Mouse (Mus musculus) forebrain, embryonic 15.5 days (tissue): ENCODE data around the gene Nup107. TPM values are rescaled to one million over a fixed set of nuclear protein-coding genes. Genes with fewer than 3 reads are reported as not detected.
"Not testable (repeated sequence)": the region's sequence is repeated elsewhere in the genome, so short reads cannot be mapped to it uniquely, and the experiment has no call there.

Experiments
- ATAC-seq: fragments of 200-750 bp; cut with Nextera tagmentation; replicated peaks from 2 replicates; pipeline ENCODE4 v1.8.0; 2017; ENCODE audit warnings: mild to moderate bottlenecking, moderate TSS enrichment, moderate library complexity
- H3K27ac ChIP-seq: fragments of 300-500 bp; sonication (generic); replicated peaks from 2 replicates; pipeline ENCODE4 v1.5.1; 2015; ENCODE audit warnings: mild to moderate bottlenecking, inconsistent platforms
- H3K27me3 ChIP-seq: fragments of 300-500 bp; sonication (generic); 2 replicates; pipeline ENCODE4 v1.6.1; 2015; ENCODE audit warnings: inconsistent platforms
- H3K36me3 ChIP-seq: fragments of 300-500 bp; sonication (generic); 2 replicates; pipeline ENCODE4 v1.6.1; 2015; ENCODE audit warnings: mild to moderate bottlenecking, inconsistent platforms
- H3K4me1 ChIP-seq: fragments of 300-500 bp; sonication (generic); 2 replicates; pipeline ENCODE4 v1.6.1; 2015; ENCODE audit warnings: inconsistent platforms
- H3K4me2 ChIP-seq: fragments of 300-500 bp; sonication (generic); replicated peaks from 2 replicates; pipeline ENCODE4 v1.6.1; 2015; ENCODE audit warnings: mild to moderate bottlenecking, inconsistent platforms
- H3K4me3 ChIP-seq: fragments of 300-500 bp; sonication (generic); 2 replicates; pipeline ENCODE4 v1.5.1; 2015; ENCODE audit warnings: mild to moderate bottlenecking, inconsistent platforms
- H3K9ac ChIP-seq: fragments of 300-500 bp; sonication (generic); replicated peaks from 2 replicates; pipeline ENCODE4 v1.6.1; 2015; ENCODE audit warnings: mild to moderate bottlenecking, inconsistent platforms
- H3K9me3 ChIP-seq: fragments of 300-500 bp; sonication (generic); 2 replicates; pipeline ENCODE4 v1.6.1; 2016; ENCODE audit warnings: inconsistent platforms
- WGBS: fragments of 180-500 bp; shearing (Covaris S2); methylation state at CpG from one replicate; pipeline ENCODE4 v1.1.7; 2015; ENCODE audit warnings: mixed read lengths; 5-methylcytosine and 5-hydroxymethylcytosine counted together
- polyA plus RNA-seq: library from polyadenylated mRNA; unstranded; fragments of >200 nt; fragmentation: Nextera tagmentation; extraction: Ambion mirVana; gene quantifications from 2 replicates; pipeline ENCODE4 v1.2.1, GENCODE M21; 2015

Gene Nup107
- polyA plus RNA-seq, 1 experiment from 2014 or later = 59.5 TPM

DNA sequence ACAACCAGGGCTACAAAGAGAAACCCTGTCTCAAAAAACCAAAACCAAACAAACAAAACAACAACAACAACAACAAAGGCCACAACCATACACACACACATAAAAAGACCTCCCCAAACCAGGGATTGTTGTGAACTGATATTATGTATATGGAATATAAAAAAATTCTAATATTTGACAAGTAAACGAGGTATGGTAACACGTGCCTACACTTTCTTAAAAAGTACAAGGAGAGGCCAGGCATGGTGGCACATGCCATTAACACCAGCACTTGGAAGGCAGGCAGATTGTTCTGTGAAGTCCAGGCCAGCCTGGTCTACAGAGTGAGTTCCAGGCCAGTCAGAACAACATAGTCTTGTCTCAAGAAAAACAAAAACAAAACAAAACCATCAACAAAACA is 49.3 kb downstream of the Nup107 start:
- no peak overlapping the region for H3K27ac ChIP-seq
- H3K4me3 ChIP-seq = no peak overlapping the region
- peaks cover 21% of the 10 kb centered on the region for H3K4me1 ChIP-seq
- no peak overlapping the region for H3K4me2 ChIP-seq
- H3K36me3 ChIP-seq = peaks cover 23% of the 10 kb centered on the region
- no peak for ATAC-seq
- 92% methylated on average over 2 of the region's 2 CpGs for WGBS
- H3K9me3 ChIP-seq = no peaks in the 10 kb centered on the region
- H3K9ac ChIP-seq = no peak overlapping the region
- H3K27me3 ChIP-seq = no peaks in the 10 kb centered on the region

DNA sequence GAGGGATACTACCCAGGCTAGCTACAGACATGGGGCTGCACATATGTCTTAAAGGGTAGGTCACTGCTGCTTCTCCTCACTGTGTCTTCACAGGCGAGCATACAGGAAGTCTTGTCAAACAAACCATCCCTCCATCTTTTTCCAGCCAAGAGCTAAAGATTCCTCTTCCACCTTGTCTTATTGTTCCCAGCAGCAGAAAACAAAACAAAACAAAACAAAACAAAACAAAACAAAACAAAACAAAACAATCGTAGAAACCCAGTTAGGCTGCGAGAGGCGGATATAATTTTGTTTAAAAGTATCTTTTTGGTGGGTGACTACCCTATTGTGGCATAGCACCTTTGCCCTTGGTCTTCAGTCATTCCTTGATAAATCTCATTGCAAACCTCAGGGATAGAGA is 49.9 kb downstream of the Nup107 start:
- 95% methylated on average over 4 of the region's 4 CpGs for WGBS
- ATAC-seq = no peak
- no peaks in the 10 kb centered on the region for H3K9me3 ChIP-seq

DNA sequence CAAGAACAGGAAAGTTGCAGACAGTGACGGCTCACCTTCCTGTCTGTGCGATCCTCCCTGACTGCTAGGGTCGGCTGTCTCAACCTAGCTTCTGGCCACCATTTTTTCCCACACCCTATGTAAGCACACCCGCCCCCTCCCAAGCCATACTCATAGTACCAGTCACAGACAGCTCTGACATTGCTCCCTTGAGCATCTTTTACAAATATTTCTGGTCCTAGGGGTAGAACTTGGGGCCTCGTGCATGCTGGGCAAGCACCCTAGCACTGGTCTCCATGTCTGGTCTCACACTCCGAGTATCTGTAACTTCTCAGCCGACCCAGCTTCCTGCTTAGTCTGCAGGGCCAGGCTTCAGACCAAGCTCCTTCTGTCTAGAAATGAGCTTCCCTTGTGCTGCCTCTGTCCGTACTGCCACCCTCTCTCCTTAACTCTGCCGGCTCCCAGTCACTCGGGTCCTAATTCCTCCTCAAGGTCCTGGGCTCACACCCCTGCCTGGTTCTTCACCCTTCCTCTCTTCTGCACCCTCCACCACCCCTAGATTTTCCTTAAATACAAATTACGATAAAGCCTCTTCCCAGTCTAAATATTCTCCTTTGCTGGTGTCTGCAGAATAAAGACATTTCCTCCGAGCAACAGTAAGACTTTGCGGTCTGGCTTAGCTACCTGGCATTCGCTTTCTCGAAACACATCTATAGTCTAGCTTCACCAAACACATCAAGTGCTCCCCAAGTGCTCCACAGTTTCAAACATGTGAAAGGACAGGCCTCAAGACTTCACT is 50.6 kb downstream of the Nup107 start:
- ATAC-seq = no peak
- Histone ChIP-seq H3K27ac (no peak overlapping the region), H3K4me1 (peaks cover 21% of the 10 kb centered on the region)

More for the DNA sequence above, 49.9 kb downstream of the Nup107 start:
- no peaks in the 10 kb centered on the region for H3K27me3 ChIP-seq
- H3K27ac ChIP-seq = no peak overlapping the region
- peaks cover 21% of the 10 kb centered on the region for H3K4me1 ChIP-seq
- H3K36me3 ChIP-seq = peaks cover 25% of the 10 kb centered on the region
- H3K4me2 ChIP-seq = no peak overlapping the region
- no peak overlapping the region for H3K4me3 ChIP-seq
- no peak overlapping the region for H3K9ac ChIP-seq

DNA sequence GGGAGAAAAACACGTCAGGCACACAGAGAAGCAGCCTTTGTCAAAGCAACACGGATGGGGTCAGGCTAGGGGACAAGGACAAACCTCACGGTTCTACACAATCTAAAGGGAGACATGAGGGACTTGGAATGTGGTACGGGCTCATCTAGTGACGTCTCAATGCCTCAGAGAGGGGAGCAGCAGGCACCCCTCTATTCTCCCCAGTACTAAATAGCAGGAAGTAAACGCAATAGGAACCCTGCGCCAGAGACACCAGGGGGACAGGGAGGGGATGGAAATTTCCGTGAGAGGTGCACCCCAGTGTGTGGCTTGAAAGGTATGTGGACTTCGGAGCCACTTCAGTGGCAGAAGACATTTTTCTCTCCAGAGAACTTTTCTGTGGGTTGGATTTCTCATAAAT is 51.6 kb downstream of the Nup107 start:
- 88% methylated on average over 9 of the region's 9 CpGs for WGBS
- Histone ChIP-seq H3K9ac (no peak overlapping the region), H3K27me3 (no peaks in the 10 kb centered on the region), H3K9me3 (no peaks in the 10 kb centered on the region), H3K4me1 (peaks cover 21% of the 10 kb centered on the region), H3K36me3 (peaks cover 39% of the 10 kb centered on the region), H3K4me3 (no peak overlapping the region), H3K27ac (no peak overlapping the region), H3K4me2 (no peak overlapping the region)
- no peak for ATAC-seq

More for the DNA sequence above, 50.6 kb downstream of the Nup107 start:
- Histone ChIP-seq H3K9ac (no peak overlapping the region), H3K4me2 (no peak overlapping the region), H3K36me3 (peaks cover 32% of the 10 kb centered on the region), H3K27me3 (no peaks in the 10 kb centered on the region), H3K4me3 (no peak overlapping the region), H3K9me3 (no peaks in the 10 kb centered on the region)
- 91% methylated on average over 15 of the region's 15 CpGs for WGBS

DNA sequence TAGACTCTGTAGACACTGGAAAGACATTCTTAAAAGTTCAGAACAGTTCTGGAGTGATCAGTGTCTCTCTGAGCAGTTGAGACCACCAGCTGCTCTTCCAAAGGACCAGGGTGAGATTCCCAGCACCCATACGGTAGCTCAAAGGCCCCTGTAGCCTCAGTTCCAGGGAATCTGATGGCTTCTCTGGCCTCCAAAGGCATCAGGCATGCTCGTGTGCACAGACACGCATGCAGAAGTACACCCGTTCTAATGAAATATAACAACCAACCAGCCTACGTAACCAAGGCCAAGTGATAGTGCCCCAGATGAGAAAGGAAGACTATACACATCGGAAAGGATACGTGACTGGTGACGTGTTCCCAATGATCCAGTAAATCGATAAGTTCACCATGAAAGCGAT is 52.3 kb downstream of the Nup107 start:
- WGBS = 96% methylated on average over 10 of the region's 10 CpGs
- Histone ChIP-seq H3K9ac (no peak overlapping the region), H3K4me1 (peaks cover 20% of the 10 kb centered on the region), H3K36me3 (peaks cover 39% of the 10 kb centered on the region), H3K9me3 (no peaks in the 10 kb centered on the region), H3K27ac (no peak overlapping the region), H3K27me3 (no peaks in the 10 kb centered on the region), H3K4me2 (no peak overlapping the region), H3K4me3 (no peak overlapping the region)
- ATAC-seq = no peak

DNA sequence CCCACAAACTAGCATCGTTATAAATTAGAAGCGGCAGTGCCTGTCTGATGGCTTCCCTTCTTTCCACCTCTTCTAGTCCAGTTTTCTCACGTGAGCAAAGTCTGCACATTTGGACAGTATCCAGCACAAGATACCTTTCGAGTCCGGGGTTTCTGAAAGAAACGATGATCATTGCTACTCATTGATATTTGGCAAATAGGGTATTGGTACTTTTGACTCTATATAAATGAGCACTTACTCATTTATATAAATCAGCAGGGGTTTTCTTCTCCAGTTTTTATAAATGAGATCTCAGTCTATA is 52.9 kb downstream of the Nup107 start:
- peaks cover 39% of the 10 kb centered on the region for H3K36me3 ChIP-seq
- WGBS = 95% methylated on average over 6 of the region's 6 CpGs
- H3K4me3 ChIP-seq = no peak overlapping the region
- no peak for ATAC-seq
- peaks cover 14% of the 10 kb centered on the region for H3K4me1 ChIP-seq
- H3K27ac ChIP-seq = no peak overlapping the region
- H3K9ac ChIP-seq = no peak overlapping the region
- H3K4me2 ChIP-seq = no peak overlapping the region
- H3K27me3 ChIP-seq = no peaks in the 10 kb centered on the region
- no peaks in the 10 kb centered on the region for H3K9me3 ChIP-seq

DNA sequence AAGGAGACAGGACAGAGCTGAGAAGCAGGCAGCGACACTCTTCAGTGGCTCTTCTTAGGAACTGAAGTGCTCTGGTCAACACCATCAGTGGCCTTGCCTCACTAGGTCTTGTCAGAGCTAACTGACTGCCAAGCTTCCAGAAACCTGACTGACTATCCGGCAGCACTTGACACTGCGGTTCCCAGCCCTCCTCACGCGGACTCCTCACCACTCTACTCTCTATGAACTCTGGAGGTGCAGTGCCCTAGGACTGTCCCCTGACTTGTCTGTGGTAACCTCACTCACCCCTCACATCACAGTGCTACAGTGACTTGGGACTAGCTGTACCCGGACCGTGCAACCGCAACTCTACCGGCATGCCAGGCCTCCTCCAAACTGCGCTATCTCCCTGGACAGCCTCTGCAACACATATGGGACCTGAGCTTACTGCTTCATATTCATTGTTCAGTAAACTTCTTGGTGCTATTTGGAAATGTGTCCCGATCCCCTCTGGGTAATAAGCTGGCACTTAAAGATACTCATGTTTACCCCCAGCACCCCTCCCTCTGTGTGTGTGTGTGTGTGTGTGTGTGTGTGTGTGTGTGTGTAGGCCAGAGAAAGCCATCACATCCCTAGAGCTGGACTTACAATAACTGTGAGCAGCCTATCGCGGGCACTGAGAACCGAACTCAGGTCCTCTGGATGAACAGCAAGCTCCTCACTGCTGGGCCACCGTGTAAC is 53.4 kb downstream of the Nup107 start:
- no peak for ATAC-seq
- 90% methylated on average over 15 of the region's 15 CpGs for WGBS
- Histone ChIP-seq H3K9me3 (no peaks in the 10 kb centered on the region), H3K9ac (no peak overlapping the region), H3K27ac (no peak overlapping the region), H3K27me3 (no peaks in the 10 kb centered on the region), H3K4me3 (no peak overlapping the region), H3K4me1 (peaks cover 9% of the 10 kb centered on the region), H3K36me3 (peaks cover 39% of the 10 kb centered on the region), H3K4me2 (no peak overlapping the region)

DNA sequence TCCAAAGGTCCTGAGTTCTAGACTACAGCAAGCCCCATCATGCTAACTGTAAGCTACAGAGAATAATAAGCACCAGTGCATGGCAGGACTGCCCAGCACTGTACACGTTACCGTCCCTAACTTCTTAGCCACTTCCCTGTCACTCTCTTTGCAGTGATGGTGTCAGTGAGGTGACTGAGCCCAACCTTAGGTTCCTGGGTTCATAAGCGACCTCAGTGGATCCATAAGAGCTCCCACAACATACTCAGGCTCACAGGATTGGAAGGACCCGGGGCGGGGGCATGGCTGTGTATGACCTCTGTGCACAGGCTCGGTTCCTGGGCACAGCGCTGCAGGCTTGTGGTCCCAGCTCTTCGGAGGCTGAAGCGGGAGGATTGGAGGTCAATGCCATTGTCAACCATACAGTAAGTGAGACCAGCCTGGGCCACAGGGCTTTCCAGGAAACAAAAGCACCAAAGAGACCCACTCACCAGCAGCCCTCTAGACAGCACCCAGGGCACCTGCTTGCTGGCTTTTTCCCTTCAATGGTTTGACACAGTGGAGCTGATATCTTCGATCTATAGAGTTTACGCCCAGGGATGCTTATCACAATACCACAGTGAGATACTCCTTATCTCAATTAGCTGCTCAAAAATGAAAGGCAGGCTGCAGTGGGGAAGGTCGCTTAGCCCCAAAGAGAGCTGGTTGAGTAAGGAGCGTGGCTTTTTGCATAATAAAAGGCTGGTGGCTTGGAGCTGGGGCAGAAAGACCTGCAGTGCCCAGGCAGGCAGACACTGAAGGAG is 54.2 kb downstream of the Nup107 start:
- no peak overlapping the region for H3K4me2 ChIP-seq
- H3K27ac ChIP-seq = no peak overlapping the region
- 82% methylated on average over 13 of the region's 13 CpGs for WGBS
- no peak overlapping the region for H3K4me3 ChIP-seq
- H3K27me3 ChIP-seq = no peaks in the 10 kb centered on the region
- peaks cover 40% of the 10 kb centered on the region for H3K36me3 ChIP-seq
- H3K9me3 ChIP-seq = no peaks in the 10 kb centered on the region
- ATAC-seq = no peak
- H3K9ac ChIP-seq = no peak overlapping the region
- H3K4me1 ChIP-seq = peaks cover 1% of the 10 kb centered on the region

DNA sequence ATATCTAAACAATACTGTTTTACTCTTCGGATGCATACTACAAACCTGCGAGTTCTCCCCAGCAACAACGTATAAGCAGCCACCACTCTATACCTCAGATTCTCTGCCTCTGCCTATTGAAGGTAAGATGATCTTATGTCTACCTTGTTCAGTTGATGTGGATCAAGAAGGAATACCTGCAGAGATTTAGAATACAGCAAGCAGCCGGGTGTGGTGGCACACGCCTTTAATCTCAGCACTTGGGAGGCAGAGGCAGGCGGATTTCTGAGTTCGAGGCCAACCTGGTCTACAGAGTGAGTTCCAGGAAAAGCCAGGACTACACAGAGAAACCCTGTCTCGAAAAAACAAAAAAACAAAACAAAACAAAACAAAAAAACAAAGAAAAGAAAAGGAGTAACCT is 55.0 kb downstream of the Nup107 start:
- 94% methylated on average over 8 of the region's 8 CpGs for WGBS
- H3K4me1 ChIP-seq, H3K9ac ChIP-seq, H3K27me3 ChIP-seq, H3K4me3 ChIP-seq, ATAC-seq, H3K4me2 ChIP-seq, H3K27ac ChIP-seq, H3K9me3 ChIP-seq: not testable (repeated sequence)
- peaks cover 42% of the 10 kb centered on the region for H3K36me3 ChIP-seq

DNA sequence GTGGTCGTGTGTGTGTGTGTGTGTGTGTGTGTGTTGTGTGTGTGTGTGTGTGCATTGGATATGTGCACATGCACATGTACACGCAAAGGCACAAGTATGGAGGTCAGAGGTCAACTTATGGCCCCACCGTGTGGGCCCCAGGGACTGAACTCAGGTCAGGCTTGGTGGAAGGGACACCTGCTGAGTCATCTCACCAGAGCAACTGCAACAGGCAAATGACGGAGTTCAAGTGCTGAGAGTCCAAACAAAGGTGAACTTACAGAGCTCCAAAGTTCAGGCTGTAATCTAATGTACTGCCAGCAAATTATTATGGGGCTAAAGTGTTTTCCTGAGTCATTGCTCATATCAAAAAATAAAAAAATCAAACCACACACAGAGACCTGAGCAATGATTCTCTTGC is 55.4 kb downstream of the Nup107 start:
- no peaks in the 10 kb centered on the region for H3K27me3 ChIP-seq
- ATAC-seq = no peak
- no peaks in the 10 kb centered on the region for H3K4me1 ChIP-seq
- peaks cover 42% of the 10 kb centered on the region for H3K36me3 ChIP-seq
- no peak overlapping the region for H3K4me3 ChIP-seq
- H3K4me2 ChIP-seq = no peak overlapping the region
- H3K9ac ChIP-seq = no peak overlapping the region
- H3K9me3 ChIP-seq = no peaks in the 10 kb centered on the region
- 88% methylated on average over 4 of the region's 4 CpGs for WGBS
- H3K27ac ChIP-seq = no peak overlapping the region

DNA sequence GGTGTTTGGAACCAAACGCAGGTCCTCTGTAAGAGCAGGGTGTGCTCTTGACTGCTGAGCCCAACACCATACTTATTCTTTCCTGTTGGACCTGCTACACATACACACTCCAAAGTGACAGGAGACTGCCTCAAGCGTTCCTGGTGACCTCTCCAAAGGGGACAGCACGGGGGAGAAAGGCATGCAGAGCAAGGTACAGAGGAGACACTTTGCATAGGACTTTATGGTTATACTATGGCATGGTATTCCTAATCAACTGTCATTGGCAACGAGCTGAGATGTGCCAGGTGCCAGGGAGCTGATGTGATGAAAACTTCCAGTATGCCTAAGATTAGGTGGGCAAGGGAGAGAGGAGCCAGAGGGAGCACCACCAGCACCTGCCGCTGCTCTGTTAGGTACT is 55.9 kb downstream of the Nup107 start:
- H3K36me3 ChIP-seq = peaks cover 42% of the 10 kb centered on the region

DNA sequence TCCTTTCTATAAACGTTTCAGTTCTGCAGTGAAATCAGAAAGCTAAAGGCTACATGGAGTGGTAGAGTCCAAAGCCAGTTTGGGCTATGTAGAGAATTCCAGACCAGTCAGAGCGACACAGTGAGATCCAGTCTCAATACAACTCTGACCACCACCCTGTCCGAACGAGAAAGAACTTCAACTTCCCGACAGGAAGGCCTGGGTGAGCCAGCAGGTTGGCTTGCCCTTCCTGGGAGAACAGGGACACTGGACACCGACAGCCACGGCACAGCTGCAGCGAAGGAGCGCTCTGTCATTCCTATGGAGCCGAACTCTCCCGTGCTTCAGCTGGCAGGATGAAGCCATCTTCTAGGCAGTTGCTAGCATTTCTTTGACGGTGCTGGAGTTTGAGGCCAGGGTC is 57.1 kb downstream of the Nup107 start:
- H3K27ac ChIP-seq, ATAC-seq, H3K4me3 ChIP-seq, H3K9ac ChIP-seq, H3K4me1 ChIP-seq, H3K4me2 ChIP-seq, H3K9me3 ChIP-seq, H3K27me3 ChIP-seq: not testable (repeated sequence)
- H3K36me3 ChIP-seq = peaks cover 42% of the 10 kb centered on the region
- 93% methylated on average over 12 of the region's 12 CpGs for WGBS

More for the DNA sequence above, 55.9 kb downstream of the Nup107 start:
- WGBS = 91% methylated on average over 5 of the region's 5 CpGs
- Histone ChIP-seq H3K4me1 (no peaks in the 10 kb centered on the region), H3K27me3 (no peaks in the 10 kb centered on the region), H3K9me3 (no peaks in the 10 kb centered on the region), H3K9ac (no peak overlapping the region), H3K4me2 (no peak overlapping the region), H3K27ac (no peak overlapping the region), H3K4me3 (no peak overlapping the region)
- ATAC-seq = no peak
